Mouse (Mus musculus) intestine, embryonic 16.5 days (tissue): ENCODE data around the gene Sult2b1. TPM values are rescaled to one million over a fixed set of nuclear protein-coding genes. Genes with fewer than 3 reads are reported as not detected.
A peak's percentile ranks its signal among the peaks of the same experiment; 100 is the strongest.

ENCODE experiments used
- ATAC-seq: fragments of 200-750 bp; cut with Nextera tagmentation; 2 replicates; pipeline ENCODE4 v1.8.0; 2017; ENCODE audit warnings: moderate TSS enrichment, moderate library complexity
- H3K27ac ChIP-seq: fragments of 300-500 bp; sonication (generic); 2 replicates; pipeline ENCODE4 v1.5.1; 2014; ENCODE audit warnings: mild to moderate bottlenecking, low read length
- H3K27me3 ChIP-seq: fragments of 300-500 bp; sonication (generic); replicated peaks from 2 replicates; pipeline ENCODE4 v1.6.1; 2014; ENCODE audit warnings: low read length, control low read depth, mixed read lengths; ENCODE audit not compliant: control insufficient read depth, insufficient read depth
- H3K36me3 ChIP-seq: fragments of 300-500 bp; sonication (generic); 2 replicates; pipeline ENCODE4 v1.6.1; 2014; ENCODE audit warnings: low read length, control low read depth; ENCODE audit not compliant: control insufficient read depth, insufficient read depth
- H3K4me1 ChIP-seq: fragments of 300-500 bp; sonication (generic); 2 replicates; pipeline ENCODE4 v1.6.1; 2014; ENCODE audit warnings: low read length, control low read depth, mixed read lengths; ENCODE audit not compliant: control insufficient read depth, insufficient read depth
- H3K4me2 ChIP-seq: fragments of 300-500 bp; sonication (generic); 2 replicates; pipeline ENCODE4 v1.6.1; 2014; ENCODE audit warnings: low read depth, low read length, control low read depth
- H3K4me3 ChIP-seq: fragments of 300-500 bp; sonication (generic); 2 replicates; pipeline ENCODE4 v1.5.1; 2014; ENCODE audit warnings: mild to moderate bottlenecking, low read length
- H3K9ac ChIP-seq: fragments of 300-500 bp; sonication (generic); 2 replicates; pipeline ENCODE4 v1.6.1; 2014; ENCODE audit warnings: low read depth, low read length
- H3K9me3 ChIP-seq: fragments of 300-500 bp; sonication (generic); 2 replicates; pipeline ENCODE4 v1.6.1; 2016; ENCODE audit warnings: low read length, control low read depth; ENCODE audit not compliant: control insufficient read depth
- WGBS: fragments of 180-500 bp; shearing (Covaris S2); extraction: QIAGEN DNeasy Blood & Tissue Kit; methylation state at CpG from one replicate; pipeline ENCODE4 v1.1.7; 2014; 5-methylcytosine and 5-hydroxymethylcytosine counted together
- polyA plus RNA-seq: library from polyadenylated mRNA; unstranded; fragments of >200 nt; fragmentation: Nextera tagmentation; extraction: Ambion mirVana; gene quantifications from 2 replicates; pipeline ENCODE4 v1.2.1, GENCODE M21; 2015

Sult2b1 gene
- polyA plus RNA-seq, 1 experiment from 2014 or later = 3.9 TPM

- Histone ChIP-seq H3K27ac (peak overlapping the region; percentile 98), H3K27me3 (no peaks in the 10 kb centered on the region), H3K4me2 (peak overlapping the region; percentile 90), H3K4me1 (peaks cover 46% of the 10 kb centered on the region), H3K9me3 (no peaks in the 10 kb centered on the region), H3K9ac (peak overlapping the region; percentile 90), H3K4me3 (peak overlapping the region; percentile 75), H3K36me3 (peaks cover 22% of the 10 kb centered on the region)
- no peak for ATAC-seq
- 65% methylated on average over 6 of the region's 6 CpGs for WGBS
Measured at GRCm38 (mm10) chr7:45713881-45714520, 70.5 kb downstream of the Sult2b1 start.

GRCm38 (mm10) chr7:45713396-45713795, 71.1 kb downstream of the Sult2b1 start:
- Histone ChIP-seq H3K4me3 (peak overlapping the region; percentile 75), H3K4me2 (peak overlapping the region; percentile 90), H3K4me1 (peaks cover 50% of the 10 kb centered on the region), H3K9me3 (no peaks in the 10 kb centered on the region), H3K9ac (peak overlapping the region; percentile 90), H3K27me3 (no peaks in the 10 kb centered on the region), H3K27ac (peak overlapping the region; percentile 98), H3K36me3 (peaks cover 22% of the 10 kb centered on the region)
- WGBS = 79% methylated on average over 16 of the region's 16 CpGs
- no peak for ATAC-seq

- H3K27me3 ChIP-seq = no peaks in the 10 kb centered on the region
- H3K9me3 ChIP-seq = no peaks in the 10 kb centered on the region
- 73% methylated on average over 21 of the region's 21 CpGs for WGBS
- H3K4me1 ChIP-seq = peaks cover 60% of the 10 kb centered on the region
- peak overlapping the region; percentile 39 for H3K4me2 ChIP-seq
- H3K4me3 ChIP-seq = peak overlapping the region; percentile 75
- peak overlapping the region; percentile 27 for H3K9ac ChIP-seq
- peaks cover 22% of the 10 kb centered on the region for H3K36me3 ChIP-seq
- ATAC-seq = peak; percentile 63
- H3K27ac ChIP-seq = peak overlapping the region; percentile 98
Measured at GRCm38 (mm10) chr7:45712022-45712757, 72.3 kb downstream of the Sult2b1 start.

- Histone ChIP-seq H3K4me3 (peak overlapping the region; percentile 24), H3K27ac (peak overlapping the region; percentile 39; the same call in 1 of the 2 replicates), H3K27me3 (no peaks in the 10 kb centered on the region), H3K9me3 (no peaks in the 10 kb centered on the region), H3K9ac (peak overlapping the region; percentile 27; the same call in 1 of the 2 replicates), H3K4me2 (peak overlapping the region; percentile 39), H3K36me3 (peaks cover 22% of the 10 kb centered on the region), H3K4me1 (peaks cover 58% of the 10 kb centered on the region)
- no peak for ATAC-seq
- WGBS = 91% methylated on average over 24 of the region's 24 CpGs
Measured at GRCm38 (mm10) chr7:45711316-45712021, 73.0 kb downstream of the Sult2b1 start.

GRCm38 (mm10) chr7:45710477-45711191, 73.8 kb downstream of the Sult2b1 start:
- Histone ChIP-seq H3K36me3 (peaks cover 22% of the 10 kb centered on the region), H3K27ac (peak overlapping the region; percentile 55; the same call in 1 of the 2 replicates), H3K9me3 (no peaks in the 10 kb centered on the region), H3K9ac (0 out of 2 replicates have a peak overlapping the region, but pooled peaks have one; percentile 27), H3K4me2 (no peak overlapping the region), H3K4me3 (no peak overlapping the region), H3K4me1 (peaks cover 58% of the 10 kb centered on the region), H3K27me3 (no peaks in the 10 kb centered on the region)
- ATAC-seq = no peak
- WGBS = 94% methylated on average over 20 of the region's 20 CpGs

GRCm38 (mm10) chr7:45709677-45710355, 74.7 kb downstream of the Sult2b1 start:
- 62% methylated on average over 14 of the region's 14 CpGs for WGBS
- peak overlapping the region; percentile 55 for H3K27ac ChIP-seq
- no peak for ATAC-seq
- no peaks in the 10 kb centered on the region for H3K9me3 ChIP-seq
- no peak overlapping the region for H3K4me3 ChIP-seq
- no peak overlapping the region for H3K9ac ChIP-seq
- H3K4me2 ChIP-seq = no peak overlapping the region; the same call in 1 of the 2 replicates
- H3K4me1 ChIP-seq = peaks cover 57% of the 10 kb centered on the region
- H3K36me3 ChIP-seq = peaks cover 22% of the 10 kb centered on the region
- H3K27me3 ChIP-seq = no peaks in the 10 kb centered on the region

GRCm38 (mm10) chr7:45709036-45709435, 75.4 kb downstream of the Sult2b1 start:
- Histone ChIP-seq H3K9me3 (no peaks in the 10 kb centered on the region), H3K27ac (peak overlapping the region; percentile 85), H3K4me2 (no peak overlapping the region; the same call in 1 of the 2 replicates), H3K27me3 (no peaks in the 10 kb centered on the region), H3K4me3 (no peak overlapping the region), H3K36me3 (peaks cover 22% of the 10 kb centered on the region), H3K4me1 (peaks cover 52% of the 10 kb centered on the region), H3K9ac (peak overlapping the region; percentile 41; the same call in 1 of the 2 replicates)
- 40% methylated on average over 6 of the region's 6 CpGs for WGBS
- ATAC-seq = no peak

GRCm38 (mm10) chr7:45708221-45708761, 76.2 kb downstream of the Sult2b1 start:
- no peaks in the 10 kb centered on the region for H3K9me3 ChIP-seq
- peak overlapping the region; percentile 85 for H3K27ac ChIP-seq
- H3K4me3 ChIP-seq = peak overlapping the region; percentile 70; the same call in 1 of the 2 replicates
- peak; percentile 22 for ATAC-seq
- peak overlapping the region; percentile 41 for H3K9ac ChIP-seq
- H3K4me2 ChIP-seq = peak overlapping the region; percentile 99
- H3K27me3 ChIP-seq = no peaks in the 10 kb centered on the region
- H3K36me3 ChIP-seq = peaks cover 19% of the 10 kb centered on the region
- H3K4me1 ChIP-seq = peaks cover 57% of the 10 kb centered on the region
- WGBS = 33% methylated on average over 13 of the region's 13 CpGs
